Mouse (Mus musculus) kidney, postnatal 36 days (tissue): ENCODE data around the gene Mbtd1.

Source experiments
- DNase-seq, 2 experiments: peaks; one replicate each; pipeline ENCODE4 v3.0.0; 2021 to 2022; ENCODE audit warnings: mixed read lengths in 2 of 2

Gene Mbtd1

DNA sequence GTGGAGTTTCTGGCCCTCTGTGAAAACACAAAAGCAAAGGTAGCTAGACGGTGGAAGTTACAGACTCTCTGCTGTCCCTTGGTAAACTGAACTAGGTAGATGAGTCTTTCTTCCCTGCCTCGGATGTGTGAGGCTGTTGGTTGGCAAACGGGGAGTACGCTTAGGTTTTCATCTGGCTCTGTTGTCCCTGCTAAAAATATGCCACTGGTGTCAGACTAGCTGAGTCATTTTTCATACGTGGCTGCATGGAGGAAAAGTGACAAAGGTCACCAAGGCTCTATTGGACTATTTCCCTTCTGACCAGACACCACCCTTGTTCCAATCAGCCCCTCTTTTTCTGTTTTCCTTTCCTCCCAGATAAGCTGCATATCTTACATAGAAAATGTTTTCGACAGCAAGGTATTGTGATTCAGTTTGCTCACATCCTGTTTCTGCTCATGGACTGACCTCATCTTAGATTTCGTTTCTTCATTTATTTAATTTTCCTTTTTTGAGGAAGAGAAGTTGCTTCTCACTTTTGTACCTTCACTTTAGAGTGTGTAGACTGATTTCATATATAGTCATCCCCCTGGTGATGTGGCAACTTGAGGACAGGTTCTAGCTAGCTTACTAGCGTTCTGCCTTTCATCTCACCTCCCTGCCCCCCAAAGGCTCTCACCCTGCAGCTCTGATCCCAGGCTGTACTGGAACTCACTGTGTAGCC is 102.1 kb downstream of the Mbtd1 start:
- peak; percentile 32 to 56 for DNase-seq

DNA sequence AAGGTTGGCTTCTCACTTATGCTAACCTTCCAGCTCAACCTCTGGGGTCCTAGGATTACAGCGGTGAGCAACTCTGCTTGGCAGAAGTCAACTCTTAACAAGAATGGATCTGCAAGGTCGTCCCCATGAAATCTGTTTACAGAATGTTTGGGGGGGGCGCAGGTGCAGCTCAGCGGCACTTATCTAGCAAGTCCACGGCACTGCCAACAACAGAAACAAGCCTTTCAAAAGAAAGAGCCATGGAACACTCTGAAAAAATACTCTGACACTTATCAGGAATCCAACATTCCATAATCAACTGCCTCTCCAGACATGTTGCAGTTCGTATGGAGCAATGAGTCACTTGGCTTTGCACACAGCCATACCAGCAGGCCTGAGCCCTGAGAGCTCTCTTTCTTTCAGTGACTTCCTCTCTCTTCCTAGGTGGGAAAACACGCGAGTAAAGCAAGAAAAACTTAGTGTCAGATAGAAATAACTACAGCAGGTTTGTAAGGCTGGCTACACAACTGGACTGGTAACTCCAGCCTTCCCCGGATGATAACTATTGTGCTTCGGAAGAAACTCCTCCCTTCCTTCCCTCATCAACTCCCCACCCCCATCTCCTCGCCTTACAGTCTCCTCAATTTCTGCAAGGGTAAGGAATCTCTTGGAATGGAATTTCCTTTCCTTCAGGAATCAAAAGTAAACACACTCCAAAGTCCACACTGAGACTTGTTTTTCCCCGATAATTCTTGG is 102.8 kb downstream of the Mbtd1 start:
- peak; percentile 73 to 76 for DNase-seq

DNA sequence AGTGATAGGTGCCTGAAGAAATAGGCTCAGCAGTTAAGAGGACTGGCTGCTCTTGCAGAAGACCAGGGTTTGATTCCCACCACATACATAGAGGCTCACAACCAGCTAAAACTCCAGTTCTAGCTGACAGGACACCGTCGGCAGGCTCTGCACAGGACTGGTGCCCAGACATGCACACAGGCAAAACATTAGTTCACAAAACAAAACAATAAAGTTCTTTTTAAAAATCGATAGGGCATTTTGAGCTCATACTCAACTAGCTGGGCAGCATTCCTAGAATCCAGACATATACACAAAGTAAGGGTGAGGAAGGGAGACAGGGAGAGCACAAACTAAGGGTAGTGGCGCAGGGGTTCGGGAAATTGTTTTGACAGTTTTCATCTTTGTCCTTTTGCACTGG is 108.9 kb downstream of the Mbtd1 start:
- DNase-seq = no peak

DNA sequence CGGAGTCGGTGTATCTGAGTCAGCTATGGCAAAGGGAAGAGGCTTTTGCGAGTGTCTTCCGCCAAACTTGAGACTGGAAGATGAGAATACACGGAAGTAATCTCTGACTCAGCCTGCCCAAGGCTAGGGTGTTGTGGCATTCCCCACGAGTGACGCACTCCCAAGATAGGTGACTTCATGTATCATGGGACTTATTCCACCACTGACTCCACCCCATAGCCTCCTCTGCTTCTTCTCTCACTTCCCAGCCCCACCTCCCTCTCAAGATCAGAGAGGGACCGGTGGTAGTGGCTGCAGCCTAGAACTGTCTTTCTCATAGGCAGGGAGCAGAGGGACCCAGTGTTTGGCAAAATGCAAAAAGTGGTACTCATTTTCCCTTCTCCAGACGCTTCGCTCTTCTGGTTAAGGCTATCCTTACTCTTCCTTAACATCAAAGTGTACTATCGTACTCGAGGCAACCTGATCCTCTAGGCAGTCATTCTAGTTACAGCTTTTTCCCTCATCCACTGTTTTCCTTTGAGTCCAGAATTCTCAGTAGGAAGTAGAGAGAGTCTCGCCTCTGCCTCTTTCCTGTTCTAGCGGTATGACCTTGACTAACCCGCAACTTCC is 109.6 kb downstream of the Mbtd1 start:
- DNase-seq = peak; percentile 87 to 95

DNA sequence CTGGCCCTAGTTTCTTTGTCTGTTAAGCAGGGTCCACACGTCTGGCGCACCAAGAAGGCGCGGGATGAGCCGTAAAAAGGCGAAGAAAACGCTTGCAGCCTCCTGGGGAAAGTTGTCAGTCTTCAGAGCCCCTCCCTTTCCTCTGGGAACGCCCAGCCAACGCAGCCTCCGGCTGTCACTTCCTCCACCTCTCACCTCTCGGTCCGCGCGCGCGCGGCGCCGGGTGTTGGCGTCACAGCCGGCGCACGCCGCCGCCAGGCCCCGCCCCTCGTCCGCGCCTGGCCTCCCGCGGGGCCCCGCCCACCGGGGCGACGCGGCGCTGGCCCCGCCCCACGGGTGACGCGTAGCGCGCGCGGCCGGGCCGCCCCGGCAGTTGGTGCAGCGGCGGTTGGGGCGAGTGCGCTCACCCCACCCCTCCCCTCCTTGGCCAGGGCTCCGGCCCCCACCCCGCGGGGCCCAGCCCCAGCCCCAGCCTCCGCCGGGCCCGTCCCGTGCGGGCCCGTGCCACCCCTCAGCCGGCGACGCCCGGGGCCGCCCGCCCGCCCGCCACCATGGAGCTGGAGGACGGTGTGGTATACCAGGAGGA is 110.2 kb downstream of the Mbtd1 start, which contains the start of gene Spag9:
Gene Spag9 (plus strand): TSS at position 372 of the 586 bp plus-strand sequence.
- peak; percentile 95 to 96 for DNase-seq
